Mouse (Mus musculus) megakaryocyte, adult 5-6 weeks (primary cell): ENCODE data around the gene Caskin2. TPM values are rescaled to one million over a fixed set of nuclear protein-coding genes. Genes with fewer than 3 reads are reported as not detected.
"Not testable (repeated sequence)": the region's sequence is repeated elsewhere in the genome, so short reads cannot be mapped to it uniquely, and the experiment has no call there.

Source experiments
- ATAC-seq: 2 replicates; pipeline ENCODE4 v1.8.0; 2016; ENCODE audit warnings: mild to moderate bottlenecking, inconsistent platforms; ENCODE audit not compliant: poor library complexity, severe bottlenecking
- total RNA-seq, 2 experiments: library from RNA; stranded (forward) in 1 of 2; stranded (reverse) in 1 of 2; fragments of 153-499, 151-499 nt in 1 of 2; fragments of 221-1000, 200-1000 nt in 1 of 2; gene quantifications; 2 replicates each; pipeline versions ENCODE4 v1.2.3 to v1.2.4; 2015 to 2017

Caskin2 gene
- total RNA-seq (2015) (1.6 and 2.5 TPM in 2 replicates), total RNA-seq (2017) (1.7 and 3.0 TPM in 2 replicates)

- ATAC-seq = peak; percentile 92
These were observed at the start of gene Caskin2 for GRCm38 (mm10) chr11:115813507-115814296. Gene Caskin2, minus strand, starts transcription at chr11:115813639.

GRCm38 (mm10) chr11:115859143-115859945 is 45.9 kb upstream of the Caskin2 start:
- peak; percentile 87 for ATAC-seq

DNA sequence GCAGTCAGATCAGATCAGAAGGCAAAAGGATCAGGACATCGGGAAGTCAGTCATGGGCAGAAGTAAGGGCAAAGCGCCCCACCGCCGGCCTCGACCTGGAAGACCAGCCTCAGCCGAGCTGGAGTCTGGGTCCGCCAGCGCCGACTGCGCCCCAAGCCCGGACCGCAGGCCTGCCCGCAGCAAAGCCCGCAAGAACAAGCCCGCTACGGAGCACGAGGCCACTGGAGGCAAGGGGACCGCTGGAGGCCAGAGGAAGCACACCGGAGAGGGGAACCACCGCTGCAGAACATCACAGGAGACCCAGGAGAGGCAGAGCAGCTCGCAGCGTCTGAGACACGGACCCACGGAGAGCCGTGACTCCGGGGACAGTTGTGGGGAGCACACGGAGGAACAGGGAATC is 44.9 kb upstream of the Caskin2 start, which contains the start of gene Myo15b:
TSS of gene Myo15b (plus strand) at position 53 of the 400 bp plus-strand sequence.
- ATAC-seq = no peak

DNA sequence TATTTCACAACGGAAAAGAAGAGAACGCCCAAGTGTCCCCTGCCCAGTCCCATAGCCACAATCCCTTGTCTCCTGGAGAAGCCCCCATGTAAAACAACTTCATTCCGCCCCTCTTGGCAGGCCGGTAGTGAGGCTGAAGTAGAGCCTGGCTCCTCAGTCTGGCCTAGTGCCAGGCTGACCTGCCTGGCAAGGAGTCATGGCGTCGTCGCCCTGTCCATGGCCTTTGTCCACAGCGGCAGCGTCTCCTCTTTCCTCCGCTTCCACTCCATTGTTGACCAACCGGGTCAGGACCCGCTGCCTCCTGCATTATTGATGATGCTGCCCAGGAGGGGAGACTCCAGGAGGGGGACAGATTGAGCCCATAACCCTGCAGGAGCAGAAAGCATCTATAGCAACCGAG is 44.5 kb upstream of the Caskin2 start:
- ATAC-seq = no peak

- ATAC-seq = not testable (repeated sequence)
These were observed 43.7 kb upstream of the Caskin2 start for GRCm38 (mm10) chr11:115857146-115857545.

GRCm38 (mm10) chr11:115854674-115855073 is 41.2 kb upstream of the Caskin2 start:
- no peak for ATAC-seq

DNA sequence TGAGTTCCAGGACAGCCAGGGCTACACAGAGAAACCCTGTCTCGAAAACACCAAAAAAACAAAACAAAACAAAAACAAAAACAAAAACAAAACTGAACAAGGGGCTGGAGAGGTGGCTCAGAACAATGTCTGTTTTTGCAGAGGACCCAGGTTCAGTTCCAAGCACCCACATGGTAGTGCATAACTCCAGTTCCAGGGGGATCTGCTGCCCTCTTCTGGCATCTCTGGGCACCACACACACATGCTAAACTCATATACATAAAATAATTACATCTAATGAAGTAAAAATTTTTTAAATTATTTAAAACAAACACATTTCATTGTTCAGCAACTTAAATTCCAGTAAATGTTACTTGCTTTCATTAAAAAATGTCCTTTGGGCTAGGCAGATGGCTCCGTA is 32.4 kb upstream of the Caskin2 start:
- ATAC-seq = no peak

GRCm38 (mm10) chr11:115844240-115844639 is 30.8 kb upstream of the Caskin2 start:
- no peak for ATAC-seq

GRCm38 (mm10) chr11:115843891-115844239 is 30.4 kb upstream of the Caskin2 start:
- no peak for ATAC-seq

DNA sequence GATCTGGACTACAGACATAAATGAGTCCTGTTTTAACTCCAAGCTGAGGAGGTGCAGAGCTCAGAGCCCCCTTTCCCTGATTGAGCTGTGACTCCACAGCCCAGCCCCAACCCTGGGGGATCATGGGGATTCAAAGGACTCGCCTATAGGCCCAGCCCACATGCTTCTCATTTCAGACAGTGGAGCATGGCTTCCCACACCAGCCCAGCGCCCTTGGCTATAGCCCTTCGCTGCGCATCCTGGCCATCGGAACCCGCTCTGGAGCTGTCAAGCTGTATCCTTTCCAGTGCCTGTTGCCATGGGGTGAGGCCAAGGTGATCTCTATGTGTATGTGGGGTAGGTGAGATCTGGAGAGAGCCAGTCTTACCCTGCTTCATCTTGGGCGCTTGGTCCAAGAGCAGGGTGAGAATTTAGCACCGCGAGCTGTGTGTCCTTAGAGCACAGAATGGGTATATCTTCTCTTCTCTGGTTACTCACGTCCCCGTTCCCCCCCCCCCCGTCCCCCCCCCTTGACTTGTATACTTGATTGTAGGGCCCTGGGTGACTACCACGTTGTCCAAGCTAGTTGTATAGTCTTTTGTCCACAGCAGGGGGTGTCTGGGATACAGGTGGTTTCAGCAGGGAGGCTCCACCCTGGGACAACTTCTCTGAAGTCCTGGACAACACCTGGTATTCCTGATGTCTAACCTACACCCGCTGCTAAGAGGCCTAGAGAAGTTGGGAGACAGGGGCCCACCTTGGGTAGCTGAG is 29.9 kb upstream of the Caskin2 start:
- no peak for ATAC-seq

- ATAC-seq = no peak
These were observed 28.6 kb upstream of the Caskin2 start for GRCm38 (mm10) chr11:115841961-115842550.

DNA sequence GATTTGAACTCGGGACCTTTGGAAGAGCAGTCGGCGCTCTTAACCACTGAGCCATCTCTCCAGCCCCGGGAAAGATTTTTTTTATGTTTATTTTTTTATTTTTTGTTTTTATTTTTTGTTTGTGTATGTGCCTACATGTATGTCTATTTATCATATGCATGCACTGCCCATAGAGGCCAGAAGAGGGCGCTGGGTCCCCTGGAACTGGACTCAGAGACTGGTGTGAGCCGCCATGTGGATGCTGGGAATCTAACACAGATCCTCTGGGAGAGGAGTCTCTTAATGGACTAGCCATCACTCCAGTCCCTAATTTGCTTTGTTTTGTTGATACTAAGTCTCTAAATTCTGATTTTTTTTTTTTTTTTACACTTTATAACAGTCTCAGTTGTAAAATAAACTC is 27.6 kb upstream of the Caskin2 start:
- ATAC-seq = no peak

DNA sequence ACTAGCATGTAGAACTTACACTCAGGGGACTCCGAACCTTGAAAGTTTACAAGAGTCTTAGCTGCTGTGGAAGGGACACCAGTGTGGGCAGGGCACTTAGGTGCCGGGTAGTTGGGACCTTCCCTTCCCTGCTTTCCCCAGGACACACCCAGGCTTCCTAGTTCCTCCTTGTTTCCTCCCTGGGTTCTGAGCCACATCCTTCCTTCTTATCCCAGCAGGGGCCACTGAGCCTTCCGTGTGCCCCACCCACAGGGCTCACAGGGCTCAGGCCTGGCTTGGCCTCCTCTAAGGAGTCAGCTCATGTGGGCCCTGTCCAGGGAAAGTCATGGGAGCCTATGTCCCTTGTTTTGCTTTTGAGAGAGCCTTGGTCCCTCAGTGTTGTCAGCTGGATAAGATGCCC is 26.3 kb upstream of the Caskin2 start:
- no peak for ATAC-seq

DNA sequence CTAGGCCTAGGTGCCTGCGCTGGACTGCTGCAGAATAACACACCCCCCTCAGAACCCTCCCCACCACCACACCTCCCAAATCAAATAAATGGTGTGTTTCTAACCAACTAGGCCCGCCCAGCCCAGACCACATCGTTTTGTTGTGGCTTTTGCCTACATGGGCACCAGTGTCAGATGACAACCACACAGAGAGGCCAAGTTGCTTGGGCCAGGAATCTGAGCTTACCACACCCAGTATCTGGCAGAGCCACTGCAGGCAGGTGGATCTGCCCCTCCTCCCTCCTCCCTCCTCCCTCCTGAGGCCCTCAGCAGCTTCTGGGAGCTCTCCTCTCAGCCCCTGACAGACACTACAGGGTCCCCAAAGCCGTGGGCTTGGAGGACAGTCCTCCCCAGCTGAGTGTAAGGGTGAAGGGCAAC is 25.5 kb upstream of the Caskin2 start:
- ATAC-seq = no peak

- ATAC-seq = no peak
These were observed 24.3 kb upstream of the Caskin2 start for GRCm38 (mm10) chr11:115837606-115838345.

DNA sequence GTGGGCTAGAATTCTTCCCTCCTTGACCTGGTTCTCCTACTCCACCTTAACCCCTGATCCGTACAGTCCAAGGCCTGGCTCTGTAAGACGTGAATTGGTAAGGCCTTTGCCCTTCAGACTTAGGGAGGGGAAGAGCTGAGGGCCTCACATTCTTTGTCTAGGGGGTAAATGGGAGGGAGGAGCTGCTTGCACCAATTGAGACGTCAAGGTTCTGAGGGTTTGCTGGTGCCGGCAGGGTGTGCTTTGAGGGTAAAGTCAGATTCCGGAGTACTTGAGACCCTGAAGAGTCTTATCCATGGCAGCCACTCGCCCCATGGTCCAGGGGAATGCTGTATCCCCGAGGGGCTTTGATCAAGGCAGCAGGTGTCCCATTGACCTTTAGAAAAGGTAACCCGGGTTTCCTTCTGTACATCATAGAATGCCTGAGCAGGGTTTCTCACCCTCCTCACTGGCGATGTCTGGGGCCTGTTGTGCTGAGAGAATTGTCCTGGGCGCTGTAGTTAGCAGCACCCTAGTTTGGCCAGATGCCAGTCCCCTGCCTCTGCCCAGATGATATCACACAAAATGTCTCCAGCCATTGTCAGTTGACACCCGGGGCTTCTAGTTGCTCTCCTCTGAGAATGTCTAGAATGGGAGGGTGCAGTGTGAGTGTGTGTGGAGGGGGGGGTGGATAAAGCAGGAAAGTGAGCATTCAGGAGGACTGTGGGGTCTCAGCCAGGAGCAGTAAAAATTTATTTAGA is 23.4 kb upstream of the Caskin2 start:
- no peak for ATAC-seq

GRCm38 (mm10) chr11:115834033-115834432 is 20.6 kb upstream of the Caskin2 start:
- ATAC-seq = no peak

GRCm38 (mm10) chr11:115833021-115833513 is 19.6 kb upstream of the Caskin2 start:
- no peak for ATAC-seq

DNA sequence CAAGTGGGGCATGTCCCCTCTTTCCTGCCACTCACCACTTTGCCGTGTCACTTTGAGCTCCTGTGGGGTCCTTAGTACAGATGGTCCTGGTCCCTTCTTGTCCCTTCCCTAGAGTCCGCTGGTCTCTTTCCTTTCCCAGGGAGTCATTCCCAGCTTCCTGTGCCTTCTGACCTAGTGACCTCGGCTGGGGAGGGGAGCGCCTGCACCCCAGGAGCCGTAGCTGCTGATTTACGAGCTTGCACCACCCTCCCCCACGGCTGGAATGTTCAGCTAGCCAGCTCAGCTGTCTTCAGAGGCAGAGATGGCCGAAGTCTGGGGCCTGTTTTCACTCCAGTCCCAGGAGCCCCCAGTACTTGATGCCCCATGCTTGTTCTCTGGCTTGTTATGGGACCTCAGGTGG is 19.1 kb upstream of the Caskin2 start:
- no peak for ATAC-seq
